Mouse (Mus musculus): Measurements from ENCODE around the gene Hoxa10.

The Hoxa10 gene

GRCm38 (mm10) chr6:52245757-52246142, 5.1 kb upstream of the Hoxa10 start, which contains the start of gene Hoxa11:
Gene Hoxa11, minus strand, starts transcription at chr6:52245810.
- no peak for DNase-seq (ENCODE audit: low spot score in 2 of 2)

- DNase-seq (ENCODE audit: low spot score in 2 of 2), result no peak
Measured at GRCm38 (mm10) chr6:52245040-52245756, 4.5 kb upstream of the Hoxa10 start.

- DNase-seq (ENCODE audit: low spot score in 2 of 2), result no peak
Measured at GRCm38 (mm10) chr6:52244471-52245039, 3.9 kb upstream of the Hoxa10 start.

GRCm38 (mm10) chr6:52243681-52244121, 3.0 kb upstream of the Hoxa10 start:
- no peak for DNase-seq (ENCODE audit: low spot score in 2 of 2)

- DNase-seq (ENCODE audit: low spot score in 2 of 2), result no peak
Measured at GRCm38 (mm10) chr6:52242801-52243332, 2.2 kb upstream of the Hoxa10 start.

- DNase-seq (ENCODE audit: low spot score in 2 of 2), result no peak
Measured at GRCm38 (mm10) chr6:52241001-52241621, 457 bp upstream of the Hoxa10 start.

GRCm38 (mm10) chr6:52239625-52240388, 847 bp downstream of the Hoxa10 start:
- no peak for DNase-seq (ENCODE audit: low spot score in 2 of 2)

GRCm38 (mm10) chr6:52238976-52239375, 1.7 kb downstream of the Hoxa10 start:
- DNase-seq (ENCODE audit: low spot score in 2 of 2), result no peak

- DNase-seq (ENCODE audit: low spot score in 2 of 2), result no peak
Measured at GRCm38 (mm10) chr6:52238155-52238545, 2.5 kb downstream of the Hoxa10 start.

GRCm38 (mm10) chr6:52237346-52238154, 3.1 kb downstream of the Hoxa10 start:
- no peak for DNase-seq (ENCODE audit: low spot score in 2 of 2)

- DNase-seq (ENCODE audit: low spot score in 2 of 2), result no peak
Measured at GRCm38 (mm10) chr6:52236806-52237205, 3.8 kb downstream of the Hoxa10 start.

- DNase-seq (ENCODE audit: low spot score in 2 of 2), result no peak
Measured at GRCm38 (mm10) chr6:52235866-52236265, 4.8 kb downstream of the Hoxa10 start.

- no peak for DNase-seq (ENCODE audit: low spot score in 2 of 2)
Measured at GRCm38 (mm10) chr6:52235267-52235666, 5.4 kb downstream of the Hoxa10 start.

- no peak for DNase-seq (ENCODE audit: low spot score in 2 of 2)
Measured at GRCm38 (mm10) chr6:52234428-52235140, 6.1 kb downstream of the Hoxa10 start.

- DNase-seq (ENCODE audit: low spot score in 2 of 2), result no peak
Measured at GRCm38 (mm10) chr6:52233546-52234427, 6.9 kb downstream of the Hoxa10 start.

- DNase-seq (ENCODE audit: low spot score in 2 of 2), result no peak
Measured at GRCm38 (mm10) chr6:52232984-52233545, 7.6 kb downstream of the Hoxa10 start.

GRCm38 (mm10) chr6:52232568-52232965, 8.1 kb downstream of the Hoxa10 start:
- no peak for DNase-seq (ENCODE audit: low spot score in 2 of 2)

- no peak for DNase-seq (ENCODE audit: low spot score in 2 of 2)
Measured at GRCm38 (mm10) chr6:52231885-52232567, 8.6 kb downstream of the Hoxa10 start.
